Mouse (Mus musculus): ENCODE results near the gene Svopl. TPM values are rescaled to one million over a fixed set of nuclear protein-coding genes. Genes with fewer than 3 reads are reported as not detected.

The Svopl gene
- polyA plus RNA-seq, 1 experiment from 2014 or later, result 0.64 TPM

DNA sequence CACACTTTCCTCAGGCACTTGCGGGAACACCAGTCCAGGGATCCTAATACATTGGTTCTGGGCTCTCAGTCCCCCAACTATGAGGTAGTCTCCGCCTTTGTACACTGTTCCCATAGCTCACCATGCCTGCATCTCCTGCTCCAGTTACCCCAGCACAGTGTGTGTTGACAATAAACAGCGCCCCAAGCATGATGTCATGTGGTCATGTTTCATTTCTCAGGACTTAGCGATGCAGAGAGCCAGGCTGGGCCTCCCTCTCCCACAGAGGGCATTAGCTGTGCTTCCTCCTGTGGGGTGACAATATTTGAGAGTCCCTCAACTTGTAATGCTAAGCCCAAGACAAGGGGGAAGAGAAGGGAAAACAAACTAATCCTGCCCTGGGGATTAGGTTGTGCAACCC is 1.2 kb upstream of the Svopl start:
- no peak overlapping the region for H3K4me2 ChIP-seq (ENCODE audit: low read depth, low read length)
- no peaks in the 10 kb centered on the region for H3K9me3 ChIP-seq (ENCODE audit: control insufficient read depth, low read length)
- no peaks in the 10 kb centered on the region; the same call in 1 of the 2 replicates for H3K4me1 ChIP-seq (ENCODE audit: control insufficient read depth, insufficient read depth, low read length)
- WGBS, result 80% methylated on average over 4 of the region's 4 CpGs
- H3K36me3 ChIP-seq (ENCODE audit: control insufficient read depth, insufficient read depth, low read length), result no peaks in the 10 kb centered on the region
- H3K27ac ChIP-seq (ENCODE audit: low read length), result no peak overlapping the region
- no peak for ATAC-seq
- no peaks in the 10 kb centered on the region for H3K27me3 ChIP-seq (replicated peaks; ENCODE audit: control insufficient read depth, insufficient read depth, low read length)
- H3K4me3 ChIP-seq (ENCODE audit: low read length), result no peak overlapping the region
- H3K9ac ChIP-seq (ENCODE audit: low read depth, low read length), result no peak overlapping the region

DNA sequence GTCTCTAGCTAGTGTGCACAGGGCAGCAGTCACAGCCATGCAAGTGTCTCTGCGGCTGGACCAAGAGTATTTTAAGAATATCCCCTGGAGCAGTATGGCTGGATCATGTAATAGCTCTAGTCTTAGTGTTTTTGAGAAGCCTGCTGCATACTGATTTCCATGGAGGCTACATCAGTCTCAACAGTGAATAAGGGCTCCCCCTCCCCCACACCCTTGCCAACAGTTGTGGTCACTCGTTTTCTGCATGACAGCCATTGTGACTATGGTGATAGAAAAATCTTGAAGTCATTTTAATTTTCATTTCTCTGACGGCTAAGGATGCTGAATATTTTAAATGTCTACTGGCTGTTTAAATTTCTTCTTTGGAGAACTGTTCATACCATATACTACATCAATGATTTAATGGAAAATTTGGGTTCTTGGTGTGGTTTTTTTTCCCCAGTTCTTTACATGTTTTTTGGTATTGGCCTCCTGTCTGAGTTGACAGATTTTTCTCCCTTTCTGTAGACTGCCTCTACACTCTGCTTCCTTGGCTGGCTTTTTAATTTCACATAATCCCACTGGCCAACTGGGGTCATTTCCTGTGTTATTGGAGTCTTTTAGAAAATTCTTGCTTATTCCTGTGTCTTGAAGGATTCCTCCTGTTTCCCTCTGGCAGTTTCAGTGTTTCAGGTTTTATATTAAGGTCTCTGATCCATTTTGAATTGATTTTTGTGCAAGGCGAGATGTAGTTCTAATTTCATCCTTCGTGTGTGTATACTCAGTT is 13.8 kb downstream of the Svopl start:
- H3K27ac ChIP-seq (ENCODE audit: low read length), result no peak overlapping the region
- WGBS, result 63% methylated on average over 5 of the region's 5 CpGs

DNA sequence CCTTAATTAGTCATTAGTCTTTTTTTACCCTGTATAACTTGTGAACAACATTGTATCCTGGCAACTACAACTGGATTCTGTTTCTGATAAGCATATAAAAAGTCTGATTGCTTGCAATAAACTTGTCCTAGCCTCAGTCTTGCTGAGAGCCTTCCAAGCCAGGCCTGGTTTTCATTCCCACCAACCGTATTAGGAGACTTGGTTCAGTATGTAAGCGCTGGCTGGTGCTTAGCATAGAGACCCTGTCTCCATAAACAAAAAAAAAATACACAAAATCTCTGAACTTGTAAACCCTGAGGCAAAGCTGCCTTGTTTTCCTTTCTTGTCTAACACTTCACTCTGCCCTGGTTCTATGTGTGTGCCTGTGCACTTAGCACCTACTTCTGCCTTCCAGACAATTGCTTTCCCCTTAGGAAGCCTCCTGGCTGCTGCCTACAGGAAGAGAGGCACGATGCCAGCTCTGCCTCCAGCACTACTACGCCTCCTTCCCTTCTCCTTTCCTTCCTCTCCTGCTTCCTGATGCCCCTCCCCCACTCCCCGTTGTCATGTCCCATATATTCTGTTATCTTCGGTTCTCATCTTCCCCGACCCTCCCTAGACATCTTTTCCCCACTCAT is 14.8 kb downstream of the Svopl start:
- Histone ChIP-seq H3K4me3 (ENCODE audit: low read length) (no peak overlapping the region), H3K36me3 (ENCODE audit: control insufficient read depth, insufficient read depth, low read length) (no peaks in the 10 kb centered on the region), H3K27ac (ENCODE audit: low read length) (no peak overlapping the region), H3K4me2 (ENCODE audit: low read depth, low read length) (no peak overlapping the region), H3K27me3 (replicated peaks; ENCODE audit: control insufficient read depth, insufficient read depth, low read length) (no peaks in the 10 kb centered on the region), H3K9ac (ENCODE audit: low read depth, low read length) (no peak overlapping the region), H3K4me1 (ENCODE audit: control insufficient read depth, insufficient read depth, low read length) (no peaks in the 10 kb centered on the region), H3K9me3 (ENCODE audit: control insufficient read depth, low read length) (no peaks in the 10 kb centered on the region)
- ATAC-seq, result no peak
- 42% methylated on average over 7 of the region's 7 CpGs for WGBS

More for the DNA sequence above, 13.8 kb downstream of the Svopl start:
- H3K36me3 ChIP-seq (ENCODE audit: control insufficient read depth, insufficient read depth, low read length), result no peaks in the 10 kb centered on the region
- H3K9me3 ChIP-seq (ENCODE audit: control insufficient read depth, low read length), result no peaks in the 10 kb centered on the region
- H3K4me3 ChIP-seq (ENCODE audit: low read length), result no peak overlapping the region
- no peak for ATAC-seq
- H3K4me2 ChIP-seq (ENCODE audit: low read depth, low read length), result no peak overlapping the region
- H3K4me1 ChIP-seq (ENCODE audit: control insufficient read depth, insufficient read depth, low read length), result no peaks in the 10 kb centered on the region
- no peak overlapping the region for H3K9ac ChIP-seq (ENCODE audit: low read depth, low read length)
- no peaks in the 10 kb centered on the region for H3K27me3 ChIP-seq (replicated peaks; ENCODE audit: control insufficient read depth, insufficient read depth, low read length)

DNA sequence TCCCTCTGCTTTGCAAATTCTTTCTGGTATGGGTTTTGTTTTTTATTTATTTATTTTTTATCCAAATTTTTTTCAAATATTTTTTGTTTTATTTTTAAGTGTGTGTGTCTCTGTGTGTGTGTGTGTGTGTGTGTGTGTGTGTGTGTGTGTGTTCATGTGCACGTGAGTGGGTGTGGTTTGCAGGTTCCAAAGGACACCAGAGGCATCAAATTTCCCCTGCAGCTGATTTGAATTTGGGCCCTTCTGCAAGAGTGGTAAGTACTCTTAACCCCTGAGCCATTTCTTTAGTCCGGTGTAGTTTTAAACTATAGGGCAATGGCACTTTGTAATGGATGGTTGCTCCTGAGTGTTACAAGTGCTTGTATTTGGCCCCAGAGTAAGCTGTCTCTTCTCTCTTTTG is 18.6 kb downstream of the Svopl start:
- no peak for ATAC-seq
- Histone ChIP-seq H3K27me3 (replicated peaks; ENCODE audit: control insufficient read depth, insufficient read depth, low read length) (no peaks in the 10 kb centered on the region), H3K4me3 (ENCODE audit: low read length) (no peak overlapping the region), H3K4me2 (ENCODE audit: low read depth, low read length) (no peak overlapping the region), H3K9me3 (ENCODE audit: control insufficient read depth, low read length) (no peaks in the 10 kb centered on the region), H3K36me3 (ENCODE audit: control insufficient read depth, insufficient read depth, low read length) (no peaks in the 10 kb centered on the region), H3K4me1 (ENCODE audit: control insufficient read depth, insufficient read depth, low read length) (no peaks in the 10 kb centered on the region), H3K27ac (ENCODE audit: low read length) (no peak overlapping the region), H3K9ac (ENCODE audit: low read depth, low read length) (no peak overlapping the region)
- 40% methylated on average over 2 of the region's 2 CpGs for WGBS

DNA sequence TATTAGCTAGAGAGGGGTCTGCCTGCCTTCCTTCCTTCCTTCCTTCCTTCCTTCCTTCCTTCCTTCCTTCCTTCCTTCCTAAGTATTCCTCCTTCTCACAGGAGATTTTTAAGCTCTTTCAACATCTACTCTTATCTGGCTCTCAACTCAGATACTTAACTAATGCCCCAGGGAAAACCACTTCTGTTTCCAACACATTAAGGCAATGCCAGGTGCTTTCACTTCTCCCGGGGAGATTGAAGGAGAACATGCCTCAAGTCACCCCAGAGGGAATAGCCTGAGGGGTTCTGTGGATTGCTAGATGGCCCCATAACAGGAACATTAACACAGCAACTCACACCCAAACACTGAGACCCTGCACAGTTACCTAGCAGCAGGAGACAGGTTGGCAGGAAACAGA is 19.0 kb downstream of the Svopl start:
- Histone ChIP-seq H3K9ac (ENCODE audit: low read depth, low read length) (no peak overlapping the region), H3K9me3 (ENCODE audit: control insufficient read depth, low read length) (no peaks in the 10 kb centered on the region), H3K4me1 (ENCODE audit: control insufficient read depth, insufficient read depth, low read length) (no peaks in the 10 kb centered on the region), H3K4me3 (ENCODE audit: low read length) (no peak overlapping the region), H3K27me3 (replicated peaks; ENCODE audit: control insufficient read depth, insufficient read depth, low read length) (no peaks in the 10 kb centered on the region), H3K36me3 (ENCODE audit: control insufficient read depth, insufficient read depth, low read length) (no peaks in the 10 kb centered on the region), H3K4me2 (ENCODE audit: low read depth, low read length) (no peak overlapping the region), H3K27ac (ENCODE audit: low read length) (no peak overlapping the region)
- ATAC-seq, result no peak
- WGBS, result 55% methylated on average over 1 of the region's 1 CpGs

DNA sequence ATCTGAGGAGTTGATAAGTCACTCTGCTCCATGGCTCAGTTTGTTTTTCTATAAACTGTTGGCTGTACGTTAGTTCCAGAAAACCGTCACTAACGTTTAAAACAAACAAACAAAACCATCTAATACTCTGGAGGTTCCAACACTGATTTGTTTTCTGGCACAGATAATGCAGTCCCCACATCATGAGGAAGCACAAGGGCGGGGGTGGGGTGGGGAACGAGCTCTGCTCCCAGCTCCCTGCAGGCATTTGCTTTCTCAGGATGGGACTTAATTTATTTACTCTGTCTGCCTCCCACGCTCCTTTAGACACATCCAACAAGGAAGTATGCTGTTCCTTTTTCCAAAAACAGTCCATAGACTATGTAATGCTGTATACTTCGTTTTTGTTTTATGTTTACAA is 23.5 kb downstream of the Svopl start:
- WGBS, result 27% methylated on average over 7 of the region's 7 CpGs
- Histone ChIP-seq H3K9me3 (ENCODE audit: control insufficient read depth, low read length) (no peaks in the 10 kb centered on the region), H3K9ac (ENCODE audit: low read depth, low read length) (no peak overlapping the region), H3K36me3 (ENCODE audit: control insufficient read depth, insufficient read depth, low read length) (no peaks in the 10 kb centered on the region), H3K4me3 (ENCODE audit: low read length) (no peak overlapping the region), H3K27me3 (replicated peaks; ENCODE audit: control insufficient read depth, insufficient read depth, low read length) (no peaks in the 10 kb centered on the region), H3K4me2 (ENCODE audit: low read depth, low read length) (no peak overlapping the region), H3K27ac (ENCODE audit: low read length) (no peak overlapping the region; the same call in 1 of the 2 replicates), H3K4me1 (ENCODE audit: control insufficient read depth, insufficient read depth, low read length) (no peaks in the 10 kb centered on the region)
- ATAC-seq, result peak; percentile 48; the same call in 1 of the 2 replicates

DNA sequence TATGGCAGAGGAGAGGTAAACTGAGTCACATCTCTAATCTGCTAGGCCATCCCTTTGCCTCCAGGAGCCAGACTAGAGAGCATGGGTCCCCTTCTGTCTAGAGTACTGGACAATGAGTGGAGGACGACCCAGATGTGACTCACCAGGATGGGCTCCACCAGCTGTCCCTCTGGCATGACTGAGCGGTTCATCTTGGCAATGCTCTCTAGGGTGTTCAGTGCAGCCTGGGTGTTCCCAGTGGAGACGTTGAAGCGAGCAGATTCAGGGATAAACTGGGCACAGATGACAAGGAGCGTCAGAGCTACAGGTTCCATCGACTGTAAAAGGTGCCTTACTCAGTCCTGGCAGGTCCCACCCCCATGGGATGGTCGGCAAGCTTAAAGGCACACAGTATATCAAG is 25.4 kb downstream of the Svopl start:
- Histone ChIP-seq H3K27me3 (replicated peaks; ENCODE audit: control insufficient read depth, insufficient read depth, low read length) (no peaks in the 10 kb centered on the region), H3K4me2 (ENCODE audit: low read depth, low read length) (no peak overlapping the region), H3K9me3 (ENCODE audit: control insufficient read depth, low read length) (no peaks in the 10 kb centered on the region), H3K36me3 (ENCODE audit: control insufficient read depth, insufficient read depth, low read length) (no peaks in the 10 kb centered on the region), H3K4me3 (ENCODE audit: low read length) (no peak overlapping the region), H3K9ac (ENCODE audit: low read depth, low read length) (no peak overlapping the region), H3K27ac (ENCODE audit: low read length) (no peak overlapping the region), H3K4me1 (ENCODE audit: control insufficient read depth, insufficient read depth, low read length) (no peaks in the 10 kb centered on the region)
- 87% methylated on average over 7 of the region's 7 CpGs for WGBS
- no peak for ATAC-seq

DNA sequence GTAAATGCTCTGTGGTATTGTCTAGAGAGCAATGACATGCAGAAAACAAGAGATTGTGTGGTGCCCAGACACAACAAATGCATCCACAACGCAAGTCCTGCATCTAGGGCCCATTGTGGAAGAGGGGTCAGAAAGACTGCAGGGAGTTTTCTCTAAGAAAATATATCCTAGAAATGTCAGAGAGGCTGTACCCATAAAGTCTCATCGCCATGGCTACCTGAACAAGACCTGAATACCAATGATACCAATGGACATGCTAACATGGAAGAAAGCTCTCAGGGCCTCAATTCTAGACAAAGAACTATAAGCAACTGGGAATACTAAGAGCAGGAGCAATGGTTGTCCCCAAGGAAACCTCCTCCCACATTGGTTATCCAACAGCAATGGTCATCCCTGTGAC is 34.0 kb downstream of the Svopl start:
- no peaks in the 10 kb centered on the region for H3K9me3 ChIP-seq (ENCODE audit: control insufficient read depth, low read length)
- ATAC-seq, result no peak
- H3K9ac ChIP-seq (ENCODE audit: low read depth, low read length), result no peak overlapping the region
- no peak overlapping the region for H3K4me2 ChIP-seq (ENCODE audit: low read depth, low read length)
- H3K27ac ChIP-seq (ENCODE audit: low read length), result no peak overlapping the region
- no peaks in the 10 kb centered on the region for H3K27me3 ChIP-seq (replicated peaks; ENCODE audit: control insufficient read depth, insufficient read depth, low read length)
- no peaks in the 10 kb centered on the region for H3K4me1 ChIP-seq (ENCODE audit: control insufficient read depth, insufficient read depth, low read length)
- 93% methylated on average over 2 of the region's 2 CpGs for WGBS
- H3K36me3 ChIP-seq (ENCODE audit: control insufficient read depth, insufficient read depth, low read length), result no peaks in the 10 kb centered on the region
- H3K4me3 ChIP-seq (ENCODE audit: low read length), result no peak overlapping the region

DNA sequence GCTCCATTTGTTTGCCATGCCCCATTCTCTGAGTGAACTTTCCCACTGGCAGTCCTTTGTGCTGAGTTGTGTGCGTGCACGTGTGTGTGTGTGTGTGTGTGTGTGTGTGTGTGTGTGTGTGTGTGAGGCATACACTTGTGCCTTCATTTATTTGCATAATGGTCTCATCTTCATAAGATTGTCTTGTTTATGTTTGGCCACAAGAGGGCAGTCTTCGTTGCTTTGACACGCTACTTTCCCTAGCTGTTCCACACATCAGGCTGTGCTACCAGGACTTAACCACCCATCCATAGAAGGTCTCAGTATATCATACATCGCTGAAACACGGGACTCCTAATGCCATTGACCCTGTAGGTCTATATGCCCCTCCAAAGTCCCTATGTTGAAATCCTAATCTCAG is 39.3 kb downstream of the Svopl start:
- no peak overlapping the region for H3K4me3 ChIP-seq (ENCODE audit: low read length)
- no peaks in the 10 kb centered on the region for H3K9me3 ChIP-seq (ENCODE audit: control insufficient read depth, low read length)
- H3K4me2 ChIP-seq (ENCODE audit: low read depth, low read length), result no peak overlapping the region
- no peaks in the 10 kb centered on the region for H3K4me1 ChIP-seq (ENCODE audit: control insufficient read depth, insufficient read depth, low read length)
- H3K27me3 ChIP-seq (replicated peaks; ENCODE audit: control insufficient read depth, insufficient read depth, low read length), result no peaks in the 10 kb centered on the region
- ATAC-seq, result no peak
- H3K36me3 ChIP-seq (ENCODE audit: control insufficient read depth, insufficient read depth, low read length), result no peaks in the 10 kb centered on the region
- no peak overlapping the region for H3K9ac ChIP-seq (ENCODE audit: low read depth, low read length)
- 8% methylated on average over 6 of the region's 6 CpGs for WGBS
- no peak overlapping the region for H3K27ac ChIP-seq (ENCODE audit: low read length)

Measured in intestine, embryonic 16.5 days (tissue).